Mouse (Mus musculus) limb, embryonic 14.5 days (tissue): ENCODE results near the gene Nsd2. TPM values are rescaled to one million over a fixed set of nuclear protein-coding genes. Genes with fewer than 3 reads are reported as not detected.

ENCODE experiments used
- ATAC-seq: fragments of 200-750 bp; cut with Nextera tagmentation; 2 replicates; pipeline ENCODE4 v1.8.0; 2017; ENCODE audit warnings: low read depth, moderate number of reproducible peaks, moderate TSS enrichment; ENCODE audit not compliant: low FRiP score
- DNase-seq: peaks from one replicate; pipeline ENCODE4 v3.0.0-alpha.2; 2015; ENCODE audit warnings: low spot score
- H3K27ac ChIP-seq: fragments of 300-500 bp; sonication (generic); replicated peaks from 2 replicates; pipeline ENCODE4 v1.5.1; 2014; ENCODE audit warnings: low read depth, mild to moderate bottlenecking, low read length, moderate library complexity, mixed read lengths
- H3K27me3 ChIP-seq: fragments of 300-500 bp; sonication (generic); 2 replicates; pipeline ENCODE4 v1.6.1; 2014; ENCODE audit warnings: low read length, mixed read lengths; ENCODE audit not compliant: control insufficient read depth, insufficient read depth
- H3K36me3 ChIP-seq: fragments of 300-500 bp; sonication (generic); 2 replicates; pipeline ENCODE4 v1.6.1; 2014; ENCODE audit warnings: mild to moderate bottlenecking, low read length, moderate library complexity, mixed read lengths; ENCODE audit not compliant: control insufficient read depth, insufficient read depth
- H3K4me1 ChIP-seq: fragments of 300-500 bp; sonication (generic); 2 replicates; pipeline ENCODE4 v1.6.1; 2014; ENCODE audit warnings: antibody characterized with exemption, low read length, mixed read lengths; ENCODE audit not compliant: control insufficient read depth, insufficient read depth
- H3K4me2 ChIP-seq: fragments of 300-500 bp; sonication (generic); replicated peaks from 2 replicates; pipeline ENCODE4 v1.6.1; 2014; ENCODE audit warnings: low read depth, mild to moderate bottlenecking, low read length, moderate library complexity; ENCODE audit not compliant: severe bottlenecking
- H3K4me3 ChIP-seq: fragments of 300-500 bp; sonication (generic); replicated peaks from 2 replicates; pipeline ENCODE4 v1.5.1; 2014; ENCODE audit warnings: low read length
- H3K9ac ChIP-seq: fragments of 300-500 bp; sonication (generic); 2 replicates; pipeline ENCODE4 v1.6.1; 2014; ENCODE audit warnings: mild to moderate bottlenecking, low read depth, low read length, moderate library complexity; ENCODE audit not compliant: severe bottlenecking
- H3K9me3 ChIP-seq: fragments of 300-500 bp; sonication (generic); 2 replicates; pipeline ENCODE4 v1.6.1; 2016; ENCODE audit warnings: low read length; ENCODE audit not compliant: control insufficient read depth
- POLR2A ChIP-seq: fragments of 200-500 bp; IDR thresholded peaks from 2 replicates; pipeline ENCODE4 v1.8.0; 2012; ENCODE audit warnings: inconsistent platforms, mild to moderate bottlenecking, moderate library complexity, borderline replicate concordance; ENCODE audit not compliant: insufficient read depth, insufficient read length; ENCODE audit errors: extremely low read depth
- whole genome bisulfite sequencing: fragments of 180-500 bp; shearing (Covaris S2); extraction: QIAGEN DNeasy Blood & Tissue Kit; methylation state at CpG from one replicate; pipeline ENCODE4 v1.1.7; 2014; 5-methylcytosine and 5-hydroxymethylcytosine counted together
- polyA plus RNA-seq, 2 experiments: library from polyadenylated mRNA; depleted of rRNA in 1 of 2; stranded (reverse) in 1 of 2; unstranded in 1 of 2; fragments of >200 nt; fragmentation: Nextera tagmentation in 1 of 2; extraction: Ambion mirVana in 1 of 2; gene quantifications; 2 replicates each; pipeline versions ENCODE4 v1.2.1 to v1.2.3; 2012 to 2014

Gene Nsd2
- polyA plus RNA-seq, 2 experiments: 46.6 to 50.7 TPM

DNA sequence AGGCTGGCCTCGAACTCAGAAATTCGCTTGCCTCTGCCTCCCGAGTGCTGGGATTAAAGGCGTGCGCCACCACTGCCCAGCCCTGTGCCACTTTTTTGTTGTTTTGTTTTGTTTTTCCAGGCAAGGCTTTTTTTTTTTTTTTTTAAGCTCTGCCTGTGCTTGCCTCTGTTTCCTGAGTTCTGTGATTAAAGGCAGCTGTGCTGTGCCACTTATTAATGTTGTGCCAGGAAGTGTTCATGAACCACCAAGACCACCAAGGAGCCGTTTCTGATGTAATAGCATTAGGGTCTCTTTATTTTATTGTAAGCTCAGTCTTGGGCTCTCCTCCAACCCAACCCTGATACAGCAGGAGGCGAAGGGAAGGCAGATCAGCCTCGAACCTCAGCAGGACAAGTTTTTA, 7.6 kb downstream of the Nsd2 start:
- Histone ChIP-seq H3K27ac (no peak overlapping the region), H3K27me3 (no peaks in the 10 kb centered on the region), H3K9ac (no peak overlapping the region), H3K4me1 (no peaks in the 10 kb centered on the region), H3K9me3 (no peaks in the 10 kb centered on the region), H3K4me3 (no peak overlapping the region), H3K36me3 (peaks cover 8% of the 10 kb centered on the region; the same call in 1 of the 2 replicates), H3K4me2 (no peak overlapping the region)
- ATAC-seq: no peak
- WGBS: 60% methylated on average over 8 of the region's 8 CpGs
- DNase-seq: no peak
- no peak for TF ChIP-seq POLR2A

DNA sequence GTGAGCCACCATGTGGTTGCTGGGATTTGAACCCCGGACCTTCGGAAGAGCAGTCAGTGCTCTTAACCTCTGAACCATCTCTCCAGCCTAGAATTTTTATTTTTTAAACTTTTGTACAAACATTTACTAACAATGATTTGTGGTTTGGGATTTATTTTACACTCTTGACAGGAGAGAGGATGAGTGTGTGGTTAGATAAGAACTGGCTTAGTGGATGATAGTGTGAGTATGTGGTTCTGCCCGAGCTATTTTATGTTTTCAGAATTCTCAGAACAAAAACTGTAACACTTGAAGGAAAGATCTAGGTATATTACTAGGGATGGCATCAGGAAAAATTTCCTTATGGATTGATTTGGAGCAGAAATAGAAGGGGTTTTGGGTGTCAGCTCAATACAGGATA, 9.4 kb downstream of the Nsd2 start:
- no peak overlapping the region for H3K27ac ChIP-seq
- H3K36me3 ChIP-seq: peaks cover 3% of the 10 kb centered on the region; the same call in 1 of the 2 replicates
- ATAC-seq: no peak
- WGBS: 92% methylated on average over 3 of the region's 3 CpGs
- H3K4me3 ChIP-seq: no peak overlapping the region
- no peak overlapping the region for H3K9ac ChIP-seq
- no peaks in the 10 kb centered on the region for H3K9me3 ChIP-seq
- no peaks in the 10 kb centered on the region for H3K4me1 ChIP-seq
- no peak overlapping the region for H3K4me2 ChIP-seq
- DNase-seq: no peak
- H3K27me3 ChIP-seq: no peaks in the 10 kb centered on the region
- no peak for TF ChIP-seq POLR2A

- Histone ChIP-seq H3K27me3 (no peaks in the 10 kb centered on the region), H3K4me2 (no peak overlapping the region), H3K36me3 (peaks cover 3% of the 10 kb centered on the region; the same call in 1 of the 2 replicates), H3K9ac (no peak overlapping the region), H3K9me3 (no peaks in the 10 kb centered on the region), H3K4me3 (no peak overlapping the region), H3K27ac (no peak overlapping the region), H3K4me1 (no peaks in the 10 kb centered on the region)
- 66% methylated on average over 1 of the region's 1 CpGs for WGBS
- DNase-seq (no peak), ATAC-seq (no peak)
- TF ChIP-seq POLR2A: no peak
Observed at GRCm38 (mm10) chr5:33830832-33831231, 10.3 kb downstream of the Nsd2 start.

- no peaks in the 10 kb centered on the region for H3K9me3 ChIP-seq
- TF ChIP-seq POLR2A: no peak
- WGBS: 80% methylated on average over 1 of the region's 1 CpGs
- no peak overlapping the region for H3K4me2 ChIP-seq
- H3K27me3 ChIP-seq: no peaks in the 10 kb centered on the region
- DNase-seq (no peak), ATAC-seq (no peak)
- H3K9ac ChIP-seq: no peak overlapping the region
- peaks cover 27% of the 10 kb centered on the region for H3K36me3 ChIP-seq
- H3K4me3 ChIP-seq: no peak overlapping the region
- no peak overlapping the region for H3K27ac ChIP-seq
- no peaks in the 10 kb centered on the region for H3K4me1 ChIP-seq
Observed at GRCm38 (mm10) chr5:33841331-33841730, 20.8 kb downstream of the Nsd2 start.

GRCm38 (mm10) chr5:33842549-33842948, 22.0 kb downstream of the Nsd2 start:
- Histone ChIP-seq H3K36me3 (peaks cover 33% of the 10 kb centered on the region), H3K9me3 (no peaks in the 10 kb centered on the region), H3K27me3 (no peaks in the 10 kb centered on the region), H3K4me1 (no peaks in the 10 kb centered on the region), H3K27ac (no peak overlapping the region), H3K4me3 (no peak overlapping the region), H3K9ac (no peak overlapping the region), H3K4me2 (no peak overlapping the region)
- ATAC-seq (no peak), DNase-seq (no peak)
- TF ChIP-seq POLR2A: no peak
- 85% methylated on average over 4 of the region's 4 CpGs for WGBS

- Histone ChIP-seq H3K9ac (no peak overlapping the region), H3K27me3 (no peaks in the 10 kb centered on the region)
- WGBS: 97% methylated on average over 4 of the region's 4 CpGs
Observed at GRCm38 (mm10) chr5:33851466-33851865, 30.9 kb downstream of the Nsd2 start.

More at GRCm38 (mm10) chr5:33851466-33851865, 30.9 kb downstream of the Nsd2 start:
- peaks cover 51% of the 10 kb centered on the region for H3K36me3 ChIP-seq
- no peaks in the 10 kb centered on the region for H3K9me3 ChIP-seq
- H3K4me3 ChIP-seq: no peak overlapping the region
- no peak for ATAC-seq
- no peak overlapping the region for H3K4me2 ChIP-seq
- no peak for DNase-seq
- H3K4me1 ChIP-seq: no peaks in the 10 kb centered on the region
- no peak overlapping the region for H3K27ac ChIP-seq
- no peak for TF ChIP-seq POLR2A
